Mouse (Mus musculus) limb, embryonic 14.5 days (tissue): ENCODE measurements around the gene Dpy19l3. TPM values are rescaled to one million over a fixed set of nuclear protein-coding genes. Genes with fewer than 3 reads are reported as not detected.
A peak's percentile ranks its signal among the peaks of the same experiment; 100 is the strongest.

Experiments used
- ATAC-seq: fragments of 200-750 bp; cut with Nextera tagmentation; 2 replicates; pipeline ENCODE4 v1.8.0; 2017; ENCODE audit warnings: low read depth, moderate number of reproducible peaks, moderate TSS enrichment; ENCODE audit not compliant: low FRiP score
- DNase-seq: peaks from one replicate; pipeline ENCODE4 v3.0.0-alpha.2; 2015; ENCODE audit warnings: low spot score
- H3K27ac ChIP-seq: fragments of 300-500 bp; sonication (generic); replicated peaks from 2 replicates; pipeline ENCODE4 v1.5.1; 2014; ENCODE audit warnings: low read depth, mild to moderate bottlenecking, low read length, moderate library complexity, mixed read lengths
- H3K27me3 ChIP-seq: fragments of 300-500 bp; sonication (generic); 2 replicates; pipeline ENCODE4 v1.6.1; 2014; ENCODE audit warnings: low read length, mixed read lengths; ENCODE audit not compliant: control insufficient read depth, insufficient read depth
- H3K36me3 ChIP-seq: fragments of 300-500 bp; sonication (generic); 2 replicates; pipeline ENCODE4 v1.6.1; 2014; ENCODE audit warnings: mild to moderate bottlenecking, low read length, moderate library complexity, mixed read lengths; ENCODE audit not compliant: control insufficient read depth, insufficient read depth
- H3K4me1 ChIP-seq: fragments of 300-500 bp; sonication (generic); 2 replicates; pipeline ENCODE4 v1.6.1; 2014; ENCODE audit warnings: antibody characterized with exemption, low read length, mixed read lengths; ENCODE audit not compliant: control insufficient read depth, insufficient read depth
- H3K4me2 ChIP-seq: fragments of 300-500 bp; sonication (generic); replicated peaks from 2 replicates; pipeline ENCODE4 v1.6.1; 2014; ENCODE audit warnings: low read depth, mild to moderate bottlenecking, low read length, moderate library complexity; ENCODE audit not compliant: severe bottlenecking
- H3K4me3 ChIP-seq: fragments of 300-500 bp; sonication (generic); replicated peaks from 2 replicates; pipeline ENCODE4 v1.5.1; 2014; ENCODE audit warnings: low read length
- H3K9ac ChIP-seq: fragments of 300-500 bp; sonication (generic); 2 replicates; pipeline ENCODE4 v1.6.1; 2014; ENCODE audit warnings: mild to moderate bottlenecking, low read depth, low read length, moderate library complexity; ENCODE audit not compliant: severe bottlenecking
- H3K9me3 ChIP-seq: fragments of 300-500 bp; sonication (generic); 2 replicates; pipeline ENCODE4 v1.6.1; 2016; ENCODE audit warnings: low read length; ENCODE audit not compliant: control insufficient read depth
- POLR2A ChIP-seq: fragments of 200-500 bp; IDR thresholded peaks from 2 replicates; pipeline ENCODE4 v1.8.0; 2012; ENCODE audit warnings: inconsistent platforms, mild to moderate bottlenecking, moderate library complexity, borderline replicate concordance; ENCODE audit not compliant: insufficient read depth, insufficient read length; ENCODE audit errors: extremely low read depth
- WGBS: fragments of 180-500 bp; shearing (Covaris S2); extraction: QIAGEN DNeasy Blood & Tissue Kit; methylation state at CpG from one replicate; pipeline ENCODE4 v1.1.7; 2014; 5-methylcytosine and 5-hydroxymethylcytosine counted together
- polyA plus RNA-seq, 2 experiments: library from polyadenylated mRNA; depleted of rRNA in 1 of 2; stranded (reverse) in 1 of 2; unstranded in 1 of 2; fragments of >200 nt; fragmentation: Nextera tagmentation in 1 of 2; extraction: Ambion mirVana in 1 of 2; gene quantifications; 2 replicates each; pipeline versions ENCODE4 v1.2.1 to v1.2.3; 2012 to 2014

Dpy19l3 gene
- polyA plus RNA-seq, 2 experiments = 15.9 to 34.7 TPM

DNA sequence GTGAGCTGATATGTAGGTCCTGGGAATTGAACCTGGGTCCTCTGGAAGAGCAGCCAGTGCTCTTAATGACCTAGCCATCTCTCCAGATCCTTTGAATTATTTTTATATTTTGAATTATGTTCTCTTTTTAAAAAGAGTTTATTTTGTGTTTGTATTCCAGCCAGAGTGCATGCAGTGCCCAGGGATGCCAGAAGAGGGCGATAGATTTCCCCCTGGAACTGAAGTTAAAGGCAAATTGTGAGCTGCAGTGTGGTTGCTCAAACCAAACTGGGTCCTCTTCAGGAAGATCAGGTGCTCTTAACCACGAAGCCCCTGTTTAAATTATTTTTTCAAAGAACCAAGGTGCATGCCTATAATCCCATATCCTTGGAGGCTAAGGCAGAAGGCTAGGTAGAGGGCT is 5.3 kb upstream of the Dpy19l3 start:
- H3K4me2 ChIP-seq = no peak overlapping the region
- ATAC-seq = no peak
- H3K4me1 ChIP-seq = 0 out of 2 replicates have a peak, but pooled peaks cover 3% of the 10 kb centered on the region
- DNase-seq = no peak
- H3K27ac ChIP-seq = no peak overlapping the region
- H3K27me3 ChIP-seq = no peaks in the 10 kb centered on the region
- no peak overlapping the region for H3K9ac ChIP-seq
- TF ChIP-seq POLR2A = no peak
- WGBS = 25% methylated on average over 2 of the region's 2 CpGs
- H3K9me3 ChIP-seq = no peaks in the 10 kb centered on the region
- H3K4me3 ChIP-seq = no peak overlapping the region
- H3K36me3 ChIP-seq = no peaks in the 10 kb centered on the region

DNA sequence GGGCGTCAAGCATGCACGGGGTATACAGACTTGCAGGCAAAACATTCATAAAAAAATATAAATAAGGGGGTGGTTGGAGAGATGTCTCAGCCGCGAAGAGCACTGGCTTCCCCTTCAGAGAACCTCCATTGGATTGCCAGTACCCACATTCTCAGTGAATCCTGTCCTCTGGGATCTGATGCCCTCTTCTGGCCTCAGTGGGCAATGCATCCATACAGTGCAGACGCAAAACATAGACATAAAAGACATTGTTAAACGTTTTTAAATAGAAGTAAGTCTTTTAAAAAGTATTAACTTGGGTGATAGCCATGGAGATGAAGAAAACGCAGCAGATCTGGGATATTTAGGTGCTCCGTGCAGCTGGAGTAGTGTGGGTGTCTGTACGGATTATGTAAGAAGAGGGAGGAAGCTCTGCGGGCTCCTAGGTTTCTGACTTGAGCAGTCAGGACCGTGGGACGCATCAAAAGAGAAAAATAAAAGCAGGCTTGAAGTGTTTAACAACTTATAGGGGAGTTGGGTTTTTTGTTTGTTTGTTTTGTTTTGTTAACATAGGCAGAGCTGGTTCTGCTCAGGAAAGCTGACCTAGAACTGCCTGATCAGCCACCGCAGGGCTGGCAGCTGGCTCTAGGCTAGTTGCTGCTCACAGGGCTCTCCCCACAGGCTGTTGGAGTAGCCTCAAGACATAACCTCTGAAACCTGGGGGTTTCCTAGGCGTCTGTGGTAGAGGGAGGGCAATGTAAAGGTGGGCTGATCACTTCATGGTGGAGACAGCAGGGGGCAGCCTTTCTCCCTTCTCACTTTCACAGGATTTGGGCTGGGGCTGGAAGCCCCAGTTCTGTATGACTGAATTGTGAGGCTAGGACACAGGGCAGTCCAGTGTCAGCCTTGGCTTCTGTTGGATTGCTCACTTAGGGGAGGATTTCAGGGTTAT is 2.5 kb upstream of the Dpy19l3 start:
- no peaks in the 10 kb centered on the region for H3K9me3 ChIP-seq
- no peak overlapping the region for H3K4me2 ChIP-seq
- no peak overlapping the region for H3K4me3 ChIP-seq
- DNase-seq (no peak), ATAC-seq (no peak)
- no peak overlapping the region for H3K27ac ChIP-seq
- no peaks in the 10 kb centered on the region for H3K36me3 ChIP-seq
- 44% methylated on average over 14 of the region's 14 CpGs for WGBS
- H3K4me1 ChIP-seq = peaks cover 11% of the 10 kb centered on the region; the same call in 1 of the 2 replicates
- H3K9ac ChIP-seq = no peak overlapping the region
- H3K27me3 ChIP-seq = no peaks in the 10 kb centered on the region
- TF ChIP-seq POLR2A = no peak

DNA sequence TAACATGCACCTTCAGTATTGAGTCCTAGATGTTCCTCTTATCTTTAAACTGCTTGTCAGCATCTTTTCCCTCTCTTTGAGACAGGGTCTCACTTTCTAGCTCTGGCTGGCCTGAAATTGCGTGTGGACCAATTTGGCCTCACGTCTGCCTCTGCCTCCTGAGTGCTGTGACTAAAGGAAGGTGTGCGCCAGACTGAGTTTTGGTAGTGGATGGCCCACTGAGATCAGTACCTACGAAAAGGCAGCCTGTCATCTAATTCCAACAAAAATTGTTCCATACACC is 573 bp upstream of the Dpy19l3 start:
- 65% methylated on average over 4 of the region's 4 CpGs for WGBS
- ATAC-seq = no peak
- H3K9ac ChIP-seq = peak overlapping the region; percentile 69

DNA sequence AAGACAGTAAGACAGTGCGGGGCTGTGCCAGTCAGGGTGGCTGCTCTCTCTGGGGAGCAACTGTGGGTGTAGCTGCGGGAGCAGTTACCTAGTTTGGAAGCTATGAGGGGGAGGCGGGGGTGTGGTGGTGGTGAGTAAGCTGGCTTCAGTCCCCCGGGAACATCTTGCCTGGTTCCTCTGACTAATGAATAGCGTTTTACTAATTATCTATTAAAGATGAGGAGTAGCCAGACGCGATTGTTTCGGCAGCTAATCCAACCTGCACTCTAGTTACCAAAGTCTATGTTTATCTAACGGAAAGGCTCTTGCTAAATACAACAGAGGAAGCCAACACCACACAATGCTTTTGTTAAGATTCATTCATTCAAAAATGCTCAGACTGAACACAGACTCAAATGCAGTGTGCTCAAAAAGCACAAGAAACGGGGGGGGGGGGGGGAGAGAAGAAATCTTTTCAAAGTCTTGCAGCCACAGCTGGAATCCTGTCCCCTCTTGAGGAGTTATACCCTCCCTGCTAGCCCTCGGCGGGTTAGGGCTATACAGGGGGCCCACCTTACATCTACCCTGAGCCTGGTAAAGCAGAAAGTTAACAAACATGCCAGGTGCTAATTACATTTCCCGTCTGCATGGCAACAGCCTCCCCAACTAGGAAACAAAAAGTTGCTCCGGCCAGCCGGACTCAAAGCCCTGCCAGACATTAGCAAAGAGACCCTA is 778 bp downstream of the Dpy19l3 start:
- Histone ChIP-seq H3K9me3 (no peaks in the 10 kb centered on the region), H3K4me2 (peak overlapping the region; percentile 95), H3K9ac (peak overlapping the region; percentile 69), H3K4me3 (peak overlapping the region; percentile 85), H3K27ac (no peak overlapping the region), H3K4me1 (peaks cover 11% of the 10 kb centered on the region; the same call in 1 of the 2 replicates), H3K36me3 (peaks cover 20% of the 10 kb centered on the region), H3K27me3 (no peaks in the 10 kb centered on the region)
- ATAC-seq (no peak), DNase-seq (peak; percentile 16)
- WGBS = 5% methylated on average over 15 of the region's 15 CpGs
- no peak for TF ChIP-seq POLR2A

More for the DNA sequence above, 573 bp upstream of the Dpy19l3 start:
- Histone ChIP-seq H3K27me3 (no peaks in the 10 kb centered on the region), H3K36me3 (peaks cover 8% of the 10 kb centered on the region), H3K4me1 (peaks cover 11% of the 10 kb centered on the region; the same call in 1 of the 2 replicates), H3K4me2 (peak overlapping the region; percentile 95), H3K4me3 (peak overlapping the region; percentile 85), H3K27ac (peak overlapping the region; percentile 58), H3K9me3 (no peaks in the 10 kb centered on the region)
- TF ChIP-seq POLR2A = no peak
- no peak for DNase-seq

DNA sequence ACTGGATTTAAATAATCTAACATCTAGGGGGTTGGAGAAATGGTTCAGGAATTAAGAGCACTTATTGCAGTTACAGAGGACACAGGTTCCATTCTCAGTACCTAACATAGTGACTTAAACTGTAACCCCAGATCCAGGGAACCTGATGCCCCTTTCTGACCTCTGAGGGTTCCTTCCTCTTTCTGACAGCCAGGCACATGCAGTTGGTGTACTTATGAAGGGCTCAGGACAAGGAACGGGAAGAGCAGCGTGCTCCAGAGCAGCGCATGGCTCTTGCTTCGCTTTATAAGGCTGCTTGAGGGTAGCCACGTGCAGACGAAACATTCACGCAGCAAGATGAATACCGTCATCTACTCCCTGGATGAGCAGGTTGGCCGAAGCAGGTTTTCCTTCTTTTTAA is 3.4 kb downstream of the Dpy19l3 start:
- no peak for DNase-seq
- Histone ChIP-seq H3K4me2 (no peak overlapping the region), H3K4me3 (no peak overlapping the region), H3K36me3 (peaks cover 45% of the 10 kb centered on the region), H3K9ac (no peak overlapping the region; the same call in 1 of the 2 replicates), H3K4me1 (peaks cover 11% of the 10 kb centered on the region; the same call in 1 of the 2 replicates), H3K9me3 (no peaks in the 10 kb centered on the region), H3K27me3 (no peaks in the 10 kb centered on the region), H3K27ac (no peak overlapping the region)
- no peak for TF ChIP-seq POLR2A
- WGBS = 96% methylated on average over 9 of the region's 9 CpGs
- ATAC-seq = no peak
